Mouse (Mus musculus) thymus, postnatal 14 days (tissue): ENCODE results near the gene Rab17.
A peak's percentile ranks its signal among the peaks of the same experiment; 100 is the strongest.

ENCODE experiments used
- DNase-seq: peaks from one replicate; pipeline ENCODE4 v3.0.0; 2021

Rab17 gene

DNA sequence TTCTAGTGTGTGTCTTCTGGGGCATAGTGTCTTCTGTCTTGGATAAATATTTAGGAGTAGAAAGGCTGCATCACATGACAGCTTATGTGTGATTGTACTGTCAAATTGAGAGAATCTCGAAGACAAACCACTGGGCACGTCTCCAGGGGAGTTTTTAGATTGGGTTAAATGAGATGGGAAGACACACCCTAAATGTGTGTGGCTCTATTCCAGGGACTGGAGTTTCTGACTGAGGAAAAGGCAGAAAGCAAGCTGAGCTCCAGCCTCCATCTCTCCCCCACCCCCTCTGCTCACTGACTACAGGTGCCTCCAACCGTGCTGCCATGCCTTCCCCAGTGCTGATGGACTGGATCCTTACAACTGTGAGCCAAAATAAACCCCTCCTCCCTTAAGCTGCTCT lies 11.9 kb upstream of the Rab17 start:
- no peak for DNase-seq

DNA sequence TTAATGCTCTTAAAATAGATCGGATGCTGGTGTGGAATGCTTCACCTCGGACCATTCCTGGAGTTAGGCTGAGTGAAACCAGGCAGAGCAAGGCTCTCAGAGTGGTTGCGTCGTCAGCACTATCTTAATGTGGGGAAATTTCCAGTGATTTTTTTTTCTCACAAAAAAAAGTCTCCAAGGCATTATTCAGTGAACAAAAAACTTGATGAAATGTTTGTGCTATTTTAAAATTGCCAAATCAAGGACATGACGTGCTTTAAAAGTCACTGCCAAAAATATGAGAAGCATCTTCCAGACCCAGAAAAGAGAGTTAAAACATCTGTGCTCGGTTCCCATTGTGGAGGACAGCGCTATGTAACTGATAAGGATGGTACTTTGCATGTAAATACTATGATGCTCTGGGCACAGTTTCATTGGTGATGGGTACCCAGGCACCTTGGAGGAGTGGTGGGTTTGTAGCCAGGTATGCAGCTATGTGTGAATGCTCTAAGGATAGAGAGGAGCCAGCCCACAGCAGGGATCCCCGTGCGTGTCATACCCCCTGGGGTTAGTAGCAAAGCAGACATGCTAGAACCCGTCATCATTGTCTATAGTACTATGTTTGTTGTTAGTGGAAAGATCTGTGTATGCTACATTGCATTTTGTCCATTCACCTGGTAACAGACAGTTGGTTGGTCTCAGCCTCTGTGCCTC lies 11.3 kb upstream of the Rab17 start:
- DNase-seq = no peak

GRCm38 (mm10) chr1:90975960-90976359 lies 6.5 kb upstream of the Rab17 start:
- no peak for DNase-seq

GRCm38 (mm10) chr1:90974906-90975649 lies 5.6 kb upstream of the Rab17 start:
- DNase-seq = no peak

- DNase-seq = no peak
Measured at GRCm38 (mm10) chr1:90973574-90973911, 4.1 kb upstream of the Rab17 start.

- peak; percentile 91 for DNase-seq
Measured at GRCm38 (mm10) chr1:90972911-90973573, 3.6 kb upstream of the Rab17 start.

- no peak for DNase-seq
Measured at GRCm38 (mm10) chr1:90969881-90970390, 475 bp upstream of the Rab17 start.

DNA sequence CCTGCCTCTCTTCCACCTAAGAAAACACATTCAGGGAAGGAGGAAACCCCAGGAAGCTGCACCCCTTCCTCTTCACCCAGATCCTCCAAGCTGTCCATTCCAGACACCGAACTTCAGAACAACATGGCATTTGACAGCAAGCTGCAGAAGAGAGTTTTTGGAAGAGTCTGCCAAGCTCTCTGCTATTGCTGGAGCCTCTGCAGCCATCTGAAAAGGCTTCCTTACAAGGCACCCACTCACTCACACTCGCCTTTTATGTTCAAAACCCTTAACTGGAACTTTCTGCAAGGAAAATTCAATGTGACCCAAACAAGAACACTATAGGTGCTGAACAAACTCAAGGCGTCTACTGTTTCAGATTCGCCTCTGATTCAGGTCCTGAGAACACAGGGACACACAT lies 812 bp downstream of the Rab17 start:
- DNase-seq = no peak

DNA sequence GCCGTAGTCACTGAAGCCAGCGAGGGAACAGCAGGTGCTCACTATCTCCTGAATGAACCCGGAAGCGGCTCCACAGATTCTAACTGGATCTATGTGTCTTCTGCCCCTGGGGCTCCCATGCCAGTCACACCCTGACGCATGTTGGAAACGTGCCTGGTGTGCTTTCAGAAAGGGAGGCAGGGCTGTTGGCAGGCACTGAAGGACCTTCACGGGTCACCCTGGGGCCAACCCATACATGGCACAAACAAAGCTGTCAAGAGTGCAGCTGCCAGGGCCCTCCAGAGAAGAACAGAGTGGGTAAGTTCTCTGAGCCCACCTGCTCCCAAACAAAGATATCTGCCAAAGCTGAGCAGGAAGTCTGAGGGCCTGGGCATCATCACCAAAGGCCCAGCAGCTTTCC lies 1.9 kb downstream of the Rab17 start:
- DNase-seq = no peak

DNA sequence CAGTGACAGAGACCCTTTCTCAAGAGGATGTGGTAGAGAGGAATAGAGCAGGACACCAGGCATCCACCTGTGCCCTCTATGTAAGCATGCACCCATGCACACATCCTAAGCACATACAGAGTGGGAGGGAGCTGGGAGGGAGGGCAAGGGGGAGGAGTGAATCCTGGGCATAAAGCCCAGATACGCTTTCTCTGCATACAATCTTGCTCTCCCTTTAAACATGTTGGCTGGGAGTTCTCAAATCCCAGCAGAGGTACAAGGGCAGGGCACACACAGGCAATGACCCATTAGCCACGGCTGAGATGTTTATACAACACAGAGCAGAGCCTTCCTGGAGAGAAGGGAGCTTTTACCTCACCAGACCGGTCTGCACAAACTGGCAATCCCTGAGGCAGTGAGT lies 6.5 kb downstream of the Rab17 start:
- no peak for DNase-seq

GRCm38 (mm10) chr1:90962526-90962925 lies 6.9 kb downstream of the Rab17 start:
- DNase-seq = no peak

GRCm38 (mm10) chr1:90956245-90957096 lies 13.0 kb downstream of the Rab17 start:
- peak; percentile 70 for DNase-seq

GRCm38 (mm10) chr1:90953688-90954087 lies 15.8 kb downstream of the Rab17 start:
- DNase-seq = no peak

DNA sequence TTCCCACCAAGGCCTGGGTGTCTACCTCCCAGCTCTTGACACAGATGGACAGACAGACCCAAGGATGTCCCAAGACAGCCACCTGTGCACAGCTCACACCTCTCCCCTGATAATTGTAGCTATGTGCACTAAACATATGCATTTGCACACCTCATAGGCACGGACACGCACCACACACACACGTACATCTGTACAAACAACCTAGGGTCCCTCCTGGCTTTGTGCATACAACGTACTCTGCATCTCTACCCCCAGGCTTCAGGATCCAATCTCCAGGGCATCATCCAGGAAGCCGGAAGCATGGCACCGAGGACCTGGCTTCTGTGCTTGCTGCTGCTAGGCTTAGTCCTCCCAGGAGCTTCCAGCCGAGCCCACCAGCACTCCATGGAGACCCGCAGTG lies 16.7 kb downstream of the Rab17 start, which contains the start of gene Prlh:
Prlh (plus strand) TSS at position 301 of the 400 bp plus-strand sequence.
- no peak for DNase-seq

GRCm38 (mm10) chr1:90951670-90952069 lies 17.8 kb downstream of the Rab17 start:
- DNase-seq = no peak

GRCm38 (mm10) chr1:90949309-90949708 lies 20.2 kb downstream of the Rab17 start:
- DNase-seq = no peak

DNA sequence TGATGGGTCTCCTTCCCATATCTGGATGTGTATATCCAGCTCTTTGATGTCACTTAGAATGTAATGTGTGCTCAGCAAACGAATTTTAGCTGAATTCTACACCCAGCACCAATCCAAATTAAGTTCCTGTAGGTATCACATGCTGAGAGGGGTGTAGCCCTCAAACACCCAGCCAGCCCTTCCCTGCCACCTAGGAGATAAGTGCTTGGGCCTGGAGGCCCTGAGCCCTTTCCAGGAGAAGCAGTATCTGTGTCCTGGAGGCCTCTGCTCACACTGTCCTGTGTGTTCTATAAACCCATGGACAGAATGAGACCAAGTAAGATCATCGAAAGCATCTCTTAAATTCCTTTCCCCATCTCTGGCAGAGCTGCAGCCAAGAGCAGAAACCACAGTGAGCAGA lies 22.2 kb downstream of the Rab17 start:
- DNase-seq = no peak

DNA sequence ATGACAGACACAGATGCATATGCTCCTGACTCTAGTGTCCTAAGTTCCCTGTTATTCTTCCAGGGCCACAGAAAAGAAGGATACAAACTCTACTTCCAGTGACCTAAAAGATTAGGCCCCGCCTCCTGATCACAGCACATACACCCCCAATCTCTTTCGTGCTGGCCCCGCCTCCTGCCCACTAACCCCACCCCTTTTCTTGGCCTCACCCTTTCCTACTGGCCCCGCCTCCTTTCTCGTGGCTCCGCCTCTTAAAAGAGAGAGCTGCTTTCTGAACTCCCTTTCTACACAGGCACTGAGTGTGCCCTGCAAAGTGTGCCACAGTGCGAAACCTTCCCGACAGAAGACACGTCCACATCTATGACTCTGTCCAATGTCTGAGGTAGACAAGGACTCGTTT lies 24.3 kb downstream of the Rab17 start:
- DNase-seq = peak; percentile 24

- no peak for DNase-seq
Measured at GRCm38 (mm10) chr1:90939980-90940379, 29.5 kb downstream of the Rab17 start.

DNA sequence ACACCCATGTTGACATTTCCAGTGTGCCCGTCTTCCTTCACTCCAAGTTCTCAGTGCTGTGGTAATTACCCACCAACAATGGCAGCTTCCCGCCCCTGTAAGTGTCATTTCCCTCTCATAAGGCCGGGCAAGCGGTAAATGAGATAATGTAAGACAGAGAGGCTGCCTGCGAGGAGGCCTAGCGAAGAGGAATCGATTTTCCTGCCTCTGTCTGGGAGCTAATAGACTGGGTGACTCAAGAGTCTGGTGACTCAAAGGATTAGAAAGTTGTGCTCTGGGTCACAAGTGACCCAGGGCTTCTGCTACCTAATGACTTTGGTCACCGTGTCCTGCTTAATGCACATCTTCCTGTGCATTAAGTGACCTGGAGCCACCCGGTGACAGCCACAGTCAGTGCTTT lies 32.5 kb downstream of the Rab17 start:
- DNase-seq = no peak

DNA sequence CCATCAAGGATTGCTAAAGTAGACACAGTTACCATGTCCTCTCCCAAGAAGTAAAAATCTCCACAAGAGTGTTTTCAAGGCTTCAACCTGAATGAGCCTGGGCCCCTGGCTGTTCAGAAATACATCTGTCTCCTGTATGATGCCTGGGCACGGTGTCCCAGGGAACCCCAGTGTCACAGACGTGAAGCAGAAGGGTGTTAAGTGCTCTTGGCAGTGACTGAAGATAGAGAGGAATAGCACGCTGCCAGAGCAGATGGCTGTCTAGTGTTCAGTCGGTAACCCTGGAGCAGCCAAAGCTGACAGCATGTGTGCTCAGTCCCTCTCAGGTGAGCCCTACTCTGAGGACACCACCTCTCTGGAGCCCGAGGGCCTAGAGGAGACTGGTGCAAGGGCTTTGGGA lies 36.5 kb downstream of the Rab17 start:
- no peak for DNase-seq

DNA sequence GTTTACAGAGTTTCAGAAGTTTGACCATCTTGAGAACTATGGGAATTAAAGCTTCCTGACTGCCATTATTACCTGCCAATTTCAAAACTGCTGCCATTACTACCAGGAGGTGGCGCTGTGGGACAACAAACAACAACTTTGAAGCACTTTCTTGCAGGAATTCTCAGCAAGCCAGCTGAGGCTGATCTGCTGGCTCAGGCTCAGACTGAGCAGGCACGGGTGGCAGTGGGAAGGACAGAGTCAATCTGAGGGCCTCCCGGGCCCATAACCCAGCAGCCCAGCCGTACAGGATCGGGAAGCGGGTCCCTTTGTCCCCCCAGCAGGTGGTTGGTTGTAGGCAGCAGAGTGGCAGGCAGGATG lies 40.9 kb downstream of the Rab17 start:
- DNase-seq = peak; percentile 73
